Mouse (Mus musculus) embryo, embryonic 9.5 days (tissue): ENCODE results near the gene Pskh1.

Source experiments
- DNase-seq: peaks from one replicate; pipeline ENCODE4 v3.0.0-alpha.2; 2017; ENCODE audit errors: extremely low spot score

Gene Pskh1

GRCm38 (mm10) chr8:105957813-105958212 lies 57.6 kb downstream of the Pskh1 start:
- DNase-seq, result no peak

GRCm38 (mm10) chr8:105959350-105959749 lies 59.1 kb downstream of the Pskh1 start:
- DNase-seq, result no peak

DNA sequence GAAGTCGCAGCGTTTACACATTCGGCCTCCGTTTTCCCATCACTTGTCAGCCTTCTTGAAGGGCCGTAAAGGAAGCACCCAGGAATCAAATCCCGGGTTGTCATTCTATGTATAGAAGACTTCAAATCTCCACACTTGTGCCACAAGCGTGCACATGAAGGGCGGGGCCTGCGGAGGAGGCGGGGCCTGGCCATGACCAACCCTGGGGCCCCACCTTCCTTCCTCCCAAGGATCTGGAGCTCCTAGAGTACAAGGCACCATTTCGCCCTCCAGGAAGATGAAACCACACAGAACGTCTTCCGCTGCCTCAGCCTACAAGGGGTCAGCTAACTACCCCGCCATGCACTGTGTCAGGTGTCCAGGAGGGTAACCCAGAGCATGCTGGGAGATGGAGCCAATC lies 60.9 kb downstream of the Pskh1 start:
- DNase-seq, result no peak

GRCm38 (mm10) chr8:105961536-105961935 lies 61.3 kb downstream of the Pskh1 start:
- no peak for DNase-seq

- DNase-seq, result no peak
Observed at GRCm38 (mm10) chr8:105964506-105965265, 64.4 kb downstream of the Pskh1 start.

DNA sequence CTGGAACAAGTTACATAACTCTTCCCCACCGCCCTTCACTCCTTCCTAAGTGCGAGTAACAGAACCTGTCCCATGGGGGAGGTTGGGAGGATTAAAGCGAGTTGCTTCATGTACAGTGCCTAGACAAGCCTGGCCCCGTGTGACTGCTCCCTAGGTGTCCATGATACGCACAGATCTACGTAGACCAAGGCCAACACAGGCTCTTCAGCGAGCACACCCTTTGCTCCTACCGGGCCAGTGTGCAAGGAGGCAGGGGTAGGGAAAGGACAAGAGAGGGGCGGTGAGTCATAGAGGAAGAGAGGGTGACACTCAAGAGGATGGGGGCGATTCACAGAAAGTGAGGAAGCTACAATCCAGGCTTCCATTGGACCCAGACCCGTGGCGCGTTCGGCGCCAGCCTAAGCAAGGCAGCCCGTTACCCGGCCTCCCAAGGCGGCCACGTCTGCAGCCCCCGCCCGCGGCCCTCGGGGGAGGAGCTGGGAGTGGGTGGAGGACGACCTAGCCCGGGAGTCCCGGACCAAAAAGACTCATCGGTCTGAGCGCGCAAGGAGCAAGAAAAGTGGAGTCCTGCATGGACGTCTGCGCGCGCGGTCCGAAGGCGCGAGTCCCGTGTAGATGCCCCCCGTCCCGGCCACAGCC lies 65.1 kb downstream of the Pskh1 start:
- peak; percentile 61 for DNase-seq

DNA sequence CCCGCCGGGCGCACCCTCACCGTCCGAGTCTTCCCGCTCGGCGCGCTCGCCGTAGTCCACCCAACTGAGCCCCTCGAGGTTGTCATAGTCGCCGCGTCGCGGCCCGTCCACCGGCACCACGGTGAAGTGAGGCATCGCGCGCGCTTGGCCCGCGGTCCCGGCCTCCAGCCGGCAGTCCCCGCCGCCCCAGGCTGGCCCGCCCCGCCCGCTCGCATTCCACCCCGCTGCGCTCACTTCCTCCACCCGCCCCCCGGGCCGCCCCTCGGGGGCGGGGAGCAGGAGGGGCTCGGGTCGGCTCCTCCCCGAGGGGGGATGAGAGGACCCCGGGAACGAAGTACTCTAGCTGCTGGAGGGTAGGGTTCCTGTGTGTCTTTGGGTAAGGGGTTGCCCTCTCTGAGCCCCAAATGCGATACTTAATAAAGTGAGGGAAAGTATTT lies 65.7 kb downstream of the Pskh1 start, which contains the start of gene Slc12a4:
Slc12a4 (minus strand) TSS at position 193 of the 437 bp plus-strand sequence.
- DNase-seq, result peak; percentile 91

GRCm38 (mm10) chr8:105966692-105967311 lies 66.6 kb downstream of the Pskh1 start:
- DNase-seq, result peak; percentile 55

DNA sequence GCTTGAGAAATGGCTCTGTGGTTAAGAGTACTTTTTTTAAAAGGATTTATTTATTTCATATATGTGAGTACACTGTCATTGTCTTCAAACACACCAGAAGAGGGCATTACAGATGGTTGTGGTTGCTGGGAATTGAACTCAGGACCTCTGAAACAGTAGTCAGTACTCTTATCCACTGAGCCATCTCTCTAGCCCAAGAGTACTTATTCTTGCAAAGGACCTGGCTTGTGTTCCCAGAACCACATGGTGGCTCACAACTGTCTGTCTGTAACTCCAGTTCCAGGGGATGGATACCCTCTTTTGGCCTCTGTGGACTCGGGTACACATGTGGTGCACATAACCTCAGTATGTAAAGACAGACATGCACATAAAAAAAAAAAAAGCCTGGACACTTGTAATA lies 69.1 kb downstream of the Pskh1 start:
- DNase-seq, result no peak

- no peak for DNase-seq
Observed at GRCm38 (mm10) chr8:105971019-105971720, 70.9 kb downstream of the Pskh1 start.

DNA sequence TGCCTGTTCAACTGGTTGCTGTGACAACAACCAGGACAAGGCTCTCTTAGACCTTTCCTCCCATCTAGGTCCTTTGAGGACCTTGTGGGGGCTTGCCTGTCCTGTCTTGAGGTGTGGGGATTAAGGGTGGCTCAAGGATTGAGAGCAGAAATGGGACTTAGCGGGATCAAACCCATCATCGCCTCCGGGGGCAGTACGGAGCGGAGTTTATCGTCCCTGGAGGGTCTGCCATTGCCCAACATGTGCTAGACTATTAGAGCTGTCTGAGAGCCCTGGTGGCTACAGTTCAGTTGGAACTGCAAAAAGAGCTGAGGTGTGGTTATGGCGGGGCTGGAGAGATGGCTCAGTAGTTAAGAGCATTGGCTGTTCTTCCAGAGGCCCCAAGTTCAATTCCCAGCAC lies 75.1 kb downstream of the Pskh1 start:
- no peak for DNase-seq

- no peak for DNase-seq
Observed at GRCm38 (mm10) chr8:105979325-105979724, 79.1 kb downstream of the Pskh1 start, which contains the start of gene Dpep3. TSS of gene Dpep3 (minus strand) at chr8:105979429.

GRCm38 (mm10) chr8:105981146-105981545 lies 80.9 kb downstream of the Pskh1 start:
- DNase-seq, result no peak
